Mouse (Mus musculus): Measurements from ENCODE around the gene Trim69.

Gene Trim69

DNA sequence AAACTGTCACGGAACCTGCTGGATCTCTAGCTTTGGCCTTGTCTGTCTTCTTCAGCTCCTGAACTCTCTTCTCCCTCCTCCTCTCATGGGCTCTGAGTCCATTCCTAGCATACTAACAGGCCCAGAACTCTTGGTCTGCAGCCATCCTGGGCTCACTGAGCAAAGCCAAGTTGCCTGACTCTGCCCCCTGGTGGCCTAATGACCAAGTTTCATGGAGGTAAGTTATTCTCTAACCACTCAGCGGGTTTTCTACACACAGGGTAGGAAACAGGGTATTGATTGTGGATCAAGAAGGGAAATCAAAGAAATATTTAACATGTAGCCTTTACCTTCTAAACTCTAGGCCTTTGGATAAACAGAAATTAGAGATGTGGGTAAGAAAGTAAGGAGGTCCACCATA lies at the start of gene Trim69:
Gene Trim69, plus strand, starts transcription at position 21 of the 400 bp plus-strand sequence.
- peak; percentile 76 to 80 for DNase-seq

DNA sequence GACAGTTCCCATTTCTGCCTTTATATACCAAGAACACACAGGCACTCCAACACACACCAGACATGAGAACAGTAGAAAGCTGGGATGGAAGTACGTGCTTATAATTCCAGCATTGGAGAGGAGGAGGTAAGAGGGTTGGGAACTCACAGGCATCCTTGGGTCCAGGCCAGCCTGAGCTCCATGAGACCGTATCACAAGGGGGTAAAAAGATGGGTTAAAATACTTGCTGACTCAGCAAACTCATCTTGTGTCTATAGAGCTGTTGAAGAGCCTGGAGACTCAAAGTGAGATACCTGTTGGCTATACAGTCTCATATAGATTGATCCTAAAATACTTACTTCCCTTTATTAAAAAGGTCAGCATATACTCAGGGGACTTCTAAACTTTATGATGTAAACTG lies 43.6 kb upstream of the Trim69 start:
- no peak for DNase-seq

DNA sequence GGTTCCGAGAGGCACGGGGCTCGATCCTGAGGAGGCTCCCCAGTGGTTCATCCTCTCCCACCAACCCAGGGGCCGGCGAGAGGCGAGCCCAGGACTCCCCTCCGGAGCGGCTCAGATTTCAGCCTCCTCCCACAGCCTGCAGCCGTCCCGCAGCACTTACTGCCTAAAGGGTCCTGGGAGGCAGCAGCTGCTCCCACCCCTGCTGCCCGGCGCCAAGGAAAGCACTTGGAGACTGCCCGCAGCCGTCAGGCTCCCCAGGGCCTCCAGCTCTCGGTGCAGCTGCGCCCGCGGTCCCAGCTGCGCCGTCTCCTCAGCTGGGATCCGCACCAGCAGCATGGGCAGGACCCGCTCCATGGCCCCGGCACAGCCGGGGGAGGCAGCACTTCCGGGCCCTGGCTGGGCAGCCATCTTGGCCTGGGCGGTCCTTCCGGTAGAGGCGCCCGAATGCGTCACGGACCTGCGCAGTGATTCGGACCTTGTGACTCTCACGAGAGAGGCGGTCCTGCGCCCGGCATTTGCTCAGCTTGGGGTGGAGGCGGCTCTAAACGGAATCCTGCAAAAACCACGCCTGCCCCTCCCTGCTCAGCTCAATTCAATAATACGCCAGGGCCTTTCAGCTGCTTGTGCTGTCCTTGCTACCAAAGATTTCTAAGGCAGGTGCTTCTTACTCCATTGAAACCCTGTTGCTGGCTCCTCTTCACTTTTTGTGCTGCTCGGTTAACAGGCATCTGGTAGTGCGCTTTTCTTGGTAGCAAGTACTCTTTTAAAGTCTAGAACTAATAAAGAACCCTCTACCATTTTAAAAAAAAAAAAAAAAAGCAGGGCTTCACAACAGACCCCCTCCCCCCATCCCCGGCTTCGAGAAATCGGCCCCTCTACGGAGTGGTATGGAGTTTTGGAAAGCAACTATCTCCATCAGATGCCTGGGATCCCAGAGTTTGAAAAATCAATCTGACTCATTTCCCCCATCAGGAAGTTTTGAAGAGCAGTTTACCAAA lies 42.2 kb upstream of the Trim69 start, which contains the start of gene Spg11:
Gene Spg11, minus strand, starts transcription at position 426 of the 998 bp plus-strand sequence.
- DNase-seq, result peak; percentile 96 to 98

DNA sequence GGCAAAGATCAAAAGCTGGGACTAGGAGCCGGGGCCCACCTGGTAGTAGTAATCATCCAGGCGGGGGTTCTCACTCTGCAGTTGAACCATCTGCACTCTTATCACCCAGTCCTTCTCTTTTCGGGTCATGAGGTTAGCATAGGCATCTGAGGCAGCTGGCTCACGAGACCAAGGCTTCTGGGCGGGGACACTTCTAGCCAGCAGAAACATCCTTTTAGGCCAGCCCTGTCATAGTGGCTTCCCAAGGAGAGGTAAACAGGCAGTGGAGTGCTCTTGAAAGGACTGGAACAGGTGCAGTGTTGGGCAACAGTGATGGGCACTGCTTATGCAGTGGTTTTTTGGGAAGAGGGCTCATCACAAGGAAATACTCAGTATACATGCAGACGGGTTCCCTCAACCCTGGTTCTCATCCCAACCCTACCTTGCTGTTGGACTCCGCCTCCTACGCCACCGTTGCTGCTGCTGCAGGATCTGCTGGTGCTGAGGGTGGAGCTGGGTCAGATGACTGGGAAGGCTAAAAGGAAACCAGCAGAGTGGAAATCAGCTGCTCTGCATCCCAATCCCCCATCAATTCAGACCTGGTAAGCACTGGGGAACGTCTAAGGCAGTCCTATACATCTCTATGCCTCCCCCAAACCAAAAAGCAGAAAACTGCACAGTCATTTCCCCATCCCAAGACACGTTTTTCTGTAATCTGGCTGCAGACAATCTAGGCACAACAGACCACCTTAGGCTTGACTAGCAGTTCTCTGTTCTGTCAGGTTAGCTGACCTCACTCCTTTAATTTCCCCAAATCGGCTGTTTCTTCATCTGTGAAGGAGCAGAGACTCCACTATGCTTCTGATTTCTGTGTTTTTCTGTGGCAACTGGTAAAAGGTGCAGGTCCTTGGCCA lies 34.6 kb upstream of the Trim69 start:
- peak; percentile 37 to 58 for DNase-seq

DNA sequence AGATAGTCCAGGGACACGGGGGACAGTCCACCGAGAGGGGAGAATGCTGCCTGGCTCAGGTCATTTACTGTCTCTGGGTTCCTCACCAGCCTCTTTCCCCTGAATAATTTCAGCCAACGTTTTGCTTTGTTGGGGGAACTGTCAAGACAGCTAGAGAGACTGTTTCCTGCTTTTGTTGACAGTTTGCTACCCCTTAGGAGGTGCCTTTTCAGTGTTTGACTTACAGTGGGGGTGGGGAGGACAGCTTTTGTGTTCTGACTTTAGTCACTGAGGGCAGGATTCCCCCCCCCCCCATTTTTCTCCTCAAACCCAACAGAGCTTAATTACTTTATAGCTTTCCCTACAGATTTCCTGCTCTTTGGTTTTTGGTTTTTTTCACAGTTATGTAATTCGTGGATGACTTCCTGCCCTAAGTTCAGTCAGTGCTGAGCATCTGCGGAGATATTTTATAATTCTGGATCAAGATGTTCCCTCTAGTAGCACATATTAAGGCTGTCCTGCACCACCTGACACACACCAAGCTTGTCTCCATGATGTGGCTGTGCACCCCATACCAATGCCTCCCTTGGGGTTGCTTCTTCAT lies 33.6 kb upstream of the Trim69 start:
- peak in 1 of 2 experiments; percentile 16 for DNase-seq

DNA sequence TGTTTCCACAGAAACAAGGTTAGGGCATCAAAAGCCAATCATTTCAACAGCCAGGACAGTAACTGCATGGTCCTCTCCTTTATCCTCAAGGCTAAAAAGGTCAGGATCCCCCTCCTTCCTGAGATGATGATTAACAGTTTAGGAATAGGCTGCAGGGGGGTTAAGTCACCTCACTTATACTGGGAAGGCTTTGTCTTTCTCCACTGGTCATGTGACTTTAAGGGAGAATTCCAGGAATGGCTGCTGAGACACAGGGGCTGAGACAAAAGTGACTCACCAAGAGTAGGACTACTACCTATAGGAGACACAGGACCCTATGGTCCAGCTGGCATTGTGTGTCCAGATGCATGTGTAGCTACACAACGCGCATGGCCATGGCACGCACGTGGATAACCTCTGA lies 32.9 kb upstream of the Trim69 start:
- no peak for DNase-seq

DNA sequence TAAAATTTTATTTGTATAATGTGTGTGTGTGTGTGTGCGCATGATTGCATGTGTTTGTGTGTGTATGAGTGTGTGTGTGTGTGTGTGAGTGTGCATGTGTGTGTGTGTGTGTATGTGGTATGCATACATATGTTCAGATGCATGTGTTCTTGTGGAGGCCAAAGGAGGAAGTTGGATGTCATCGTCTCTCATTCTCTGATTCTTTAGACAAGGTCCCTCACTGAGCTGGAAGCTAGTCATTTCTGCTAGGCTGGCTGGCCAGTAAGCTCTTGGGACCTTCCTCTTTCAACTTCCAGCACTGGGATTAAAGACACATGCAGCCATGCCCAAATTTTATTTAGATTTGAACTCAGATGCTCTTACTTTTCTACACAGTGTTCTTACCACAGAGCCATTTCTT lies 28.4 kb upstream of the Trim69 start:
- DNase-seq, result no peak

DNA sequence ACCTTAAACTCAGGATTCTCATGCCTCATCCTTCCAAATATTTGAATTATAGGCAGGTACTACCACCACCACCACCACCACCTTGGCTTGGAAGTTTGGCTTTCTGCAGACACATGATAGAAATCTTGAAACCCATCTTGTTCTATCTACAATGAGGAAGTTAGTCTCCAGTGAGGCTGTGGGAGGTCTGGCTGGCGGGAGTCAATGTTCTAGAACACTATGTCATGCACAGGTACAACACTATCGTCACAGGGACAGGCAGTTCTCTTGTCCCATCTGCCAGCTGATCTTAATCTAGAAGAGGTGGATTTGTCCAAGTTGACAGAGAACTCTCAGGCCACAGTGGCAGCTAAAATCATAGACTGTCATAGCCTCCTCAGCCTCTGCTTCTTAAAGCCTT lies 27.9 kb upstream of the Trim69 start:
- DNase-seq, result no peak

DNA sequence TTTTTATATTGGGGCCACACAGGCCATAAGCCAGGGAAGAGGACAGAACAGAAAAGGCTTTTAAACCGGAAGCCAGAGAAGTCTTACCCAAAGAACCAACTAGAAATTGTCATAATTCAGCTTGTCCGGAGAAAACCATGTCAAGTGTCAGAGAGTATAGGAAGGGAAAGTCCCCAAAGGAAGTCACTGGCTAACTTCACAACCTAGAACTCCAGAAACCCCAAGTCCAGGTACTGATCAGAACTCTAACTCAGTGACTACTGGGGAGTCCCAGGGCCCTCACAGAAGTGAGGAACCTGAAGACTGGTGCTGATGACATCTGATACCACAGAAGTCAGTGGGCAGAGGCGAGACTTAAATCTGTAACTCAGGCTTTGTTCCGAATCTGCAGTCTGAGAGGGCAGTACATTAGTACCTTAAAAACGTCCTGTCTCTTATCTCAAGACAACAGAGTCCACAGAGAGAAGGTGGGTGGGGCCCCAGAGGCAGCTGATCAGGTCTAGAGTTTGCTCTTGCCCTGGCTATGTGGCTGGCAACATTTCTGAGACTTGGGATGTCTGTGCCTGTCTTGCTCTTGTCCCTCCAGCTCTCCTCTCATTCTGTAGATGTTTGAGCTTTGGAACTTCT lies 22.5 kb upstream of the Trim69 start:
- DNase-seq, result no peak

DNA sequence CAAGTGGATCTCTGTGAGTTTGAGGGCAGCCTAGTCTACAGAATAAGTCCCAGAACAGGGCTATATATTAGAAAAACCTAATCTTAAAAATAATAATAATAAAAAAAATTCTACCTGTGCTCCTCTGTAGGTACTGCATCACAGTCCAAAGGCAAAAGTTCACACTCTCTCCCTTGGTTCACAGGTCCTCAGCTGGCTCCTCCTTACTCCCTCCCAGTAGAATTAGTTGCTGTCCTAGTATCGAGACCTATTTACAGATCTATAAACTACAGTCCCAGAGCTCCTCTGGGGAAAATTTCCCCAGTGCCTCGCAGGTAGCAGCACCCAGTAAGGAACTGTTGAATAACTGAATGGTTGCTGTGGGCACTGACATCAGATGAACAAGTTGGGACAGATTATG lies 19.7 kb upstream of the Trim69 start:
- no peak for DNase-seq

DNA sequence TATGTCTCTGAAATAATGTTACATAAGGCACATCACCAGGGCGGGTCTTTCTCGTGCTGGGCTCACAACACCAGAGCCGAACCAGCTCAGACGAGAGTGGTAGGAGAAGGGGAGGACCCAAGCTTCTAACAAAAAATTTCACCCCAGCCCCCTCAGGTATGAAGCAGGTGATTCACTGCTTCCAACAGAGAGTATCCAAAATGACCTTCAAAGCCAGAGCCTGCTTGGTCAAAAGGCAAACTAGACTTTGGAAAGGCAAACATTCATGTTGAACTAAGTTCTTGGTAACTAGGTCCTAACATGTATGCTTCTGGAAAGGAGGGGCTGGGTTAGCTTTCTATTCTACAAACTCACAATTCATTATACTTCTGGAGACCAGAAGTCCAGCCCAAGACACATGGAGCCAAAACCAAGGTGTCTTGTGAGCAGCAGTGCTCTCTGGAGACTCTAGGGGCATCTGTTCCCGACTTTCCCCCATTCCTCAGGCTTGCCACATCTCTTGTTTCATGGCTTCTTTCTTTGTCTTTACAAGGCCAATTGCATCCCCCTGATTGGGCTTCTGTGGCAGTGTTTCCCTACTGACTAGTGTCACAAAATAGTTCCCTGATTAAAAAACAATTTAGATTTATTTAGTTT lies 19.1 kb upstream of the Trim69 start:
- DNase-seq, result no peak

DNA sequence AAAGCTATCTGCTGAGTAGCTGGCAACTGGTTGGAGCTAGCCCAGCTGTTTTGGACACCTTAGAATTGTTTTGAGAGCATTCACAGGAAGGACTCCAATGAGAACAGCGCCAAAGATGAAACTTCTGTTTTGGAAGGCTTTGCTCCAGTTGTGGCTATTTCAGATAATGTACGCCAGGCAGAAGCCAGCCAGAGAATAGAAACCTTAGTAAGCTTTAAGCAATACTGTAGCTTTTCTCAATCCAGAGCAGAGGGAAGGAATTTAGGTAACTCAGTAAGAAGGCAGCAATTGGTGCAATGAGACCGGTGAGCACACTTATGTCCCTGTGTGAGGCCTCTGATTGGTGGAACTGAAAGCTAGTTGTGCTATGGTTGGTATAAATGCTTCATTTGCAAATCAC lies 17.4 kb upstream of the Trim69 start:
- no peak for DNase-seq

DNA sequence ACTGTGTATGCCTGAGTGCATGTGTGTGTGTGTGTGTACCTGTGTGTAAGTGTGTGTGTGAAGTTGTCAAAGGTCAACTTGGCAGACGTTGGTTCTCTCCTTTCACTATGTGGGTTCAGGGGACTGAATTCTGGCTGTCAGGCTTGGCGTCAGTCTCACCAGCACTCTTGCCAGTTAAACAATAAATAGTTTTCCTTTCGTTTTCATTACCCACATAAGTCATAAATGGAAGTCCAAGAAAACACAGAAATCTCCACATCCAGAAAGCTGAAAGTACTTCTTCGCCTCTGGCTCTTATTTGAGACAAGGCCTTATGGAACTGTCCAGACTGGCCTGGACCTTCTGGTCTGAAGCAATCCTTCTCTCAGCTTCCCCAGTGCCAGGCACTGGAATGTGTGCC lies 14.7 kb upstream of the Trim69 start:
- DNase-seq, result no peak

DNA sequence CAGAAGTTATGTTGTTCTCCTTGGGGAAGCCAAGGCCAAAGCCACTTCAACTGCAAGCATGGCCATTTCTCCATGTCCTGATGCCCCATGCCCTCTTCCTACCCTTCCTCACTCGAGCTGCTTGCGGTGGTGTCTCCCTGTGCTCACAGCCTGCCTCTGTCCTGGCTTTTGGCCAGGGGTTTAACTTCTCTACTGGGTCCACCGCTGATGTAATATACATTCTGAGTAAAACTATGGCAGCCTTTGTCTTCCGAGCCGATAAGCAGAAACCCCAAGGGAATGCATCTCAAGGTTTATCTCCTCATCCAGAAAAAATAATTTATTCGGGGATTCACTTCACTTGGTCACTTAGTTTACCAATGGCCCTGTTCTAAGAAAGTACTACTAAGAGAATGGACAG lies 13.8 kb upstream of the Trim69 start:
- DNase-seq, result no peak

DNA sequence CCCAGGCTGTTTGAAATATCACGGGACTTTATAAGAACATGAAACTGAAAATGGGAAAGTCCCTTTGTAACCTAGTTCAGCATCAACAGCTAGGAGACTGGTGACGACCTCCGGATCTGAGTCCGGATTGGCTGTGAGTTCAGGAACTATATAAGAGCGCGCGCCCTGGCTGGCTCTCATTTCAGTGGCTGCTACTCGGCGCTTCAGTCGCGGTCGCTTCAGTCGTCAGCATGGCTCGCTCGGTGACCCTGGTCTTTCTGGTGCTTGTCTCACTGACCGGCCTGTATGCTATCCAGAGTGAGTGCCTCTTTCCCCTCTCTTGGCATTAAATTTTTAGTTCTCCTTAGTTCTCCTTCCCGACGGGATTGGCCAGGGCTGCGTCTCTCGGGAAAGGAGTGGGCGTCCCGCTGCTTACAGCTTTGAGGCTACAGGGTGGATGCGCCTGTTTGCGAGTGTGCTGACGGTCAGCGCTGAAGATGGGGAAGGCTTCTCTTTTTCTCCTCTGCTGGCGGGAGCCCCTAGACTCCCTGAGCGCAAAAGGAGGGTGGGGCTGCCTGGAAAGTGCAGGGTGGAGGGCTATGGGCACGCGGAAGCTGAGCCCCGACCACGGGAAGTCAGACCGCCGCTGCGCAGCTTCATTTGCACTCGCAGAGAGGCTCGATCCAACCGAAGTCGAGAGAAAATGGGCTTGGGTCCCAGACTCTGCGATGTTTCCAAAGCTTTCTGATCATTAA lies 12.8 kb upstream of the Trim69 start, which contains the start of gene B2m:
Gene B2m, plus strand, starts transcription at position 179 of the 734 bp plus-strand sequence.
- DNase-seq, result peak; percentile 91 to 93

DNA sequence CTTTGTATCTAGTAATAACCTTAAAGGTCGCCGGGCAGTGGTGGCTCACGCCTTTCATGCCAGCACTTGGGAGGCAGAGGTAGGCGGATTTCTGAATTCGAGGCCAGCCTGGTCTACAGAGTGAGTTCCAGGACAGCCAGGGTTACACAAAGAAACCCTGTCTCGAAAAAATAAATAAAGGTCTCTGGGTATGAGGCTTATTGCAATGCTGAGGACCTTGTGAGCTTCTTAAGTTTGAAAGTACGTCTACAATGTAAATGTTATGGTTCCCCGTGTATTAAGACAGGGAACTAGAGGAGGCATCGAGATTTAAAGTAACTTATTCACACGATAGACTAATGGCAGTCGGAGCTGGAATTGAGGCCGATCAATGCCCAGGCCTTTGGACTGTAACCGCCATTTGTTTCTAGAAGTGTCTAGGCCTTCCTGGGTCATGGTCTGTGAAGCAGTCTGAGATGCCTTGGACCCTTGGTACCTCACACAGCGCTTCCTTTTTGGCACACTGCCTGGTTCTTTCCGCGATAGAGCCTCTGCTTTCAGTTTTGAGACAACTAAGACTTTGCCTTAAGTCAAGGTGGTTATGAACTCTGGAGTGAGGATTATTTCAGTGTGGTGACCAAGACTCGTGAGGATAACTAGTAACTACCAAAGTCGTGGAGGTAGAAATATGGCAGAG lies 12.1 kb upstream of the Trim69 start:
- DNase-seq, result peak; percentile 62

DNA sequence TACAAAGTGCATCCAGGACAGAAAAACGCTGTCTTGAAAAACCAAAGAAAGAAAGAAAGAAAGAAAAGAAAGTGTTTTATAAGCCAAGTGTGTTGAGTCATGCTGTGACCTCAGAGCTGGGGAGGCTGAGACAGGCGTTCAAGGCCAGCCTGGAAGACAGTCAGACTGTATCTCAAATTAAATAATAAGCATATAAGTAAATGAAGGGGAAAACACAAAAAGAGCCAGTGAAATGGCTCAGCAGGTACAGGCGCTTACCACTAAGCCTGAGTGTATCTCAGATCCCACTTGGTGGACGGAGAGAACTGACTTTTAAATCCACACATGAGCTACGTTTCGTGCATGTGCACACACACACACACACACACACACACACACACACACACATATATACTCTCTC lies 11.2 kb upstream of the Trim69 start:
- DNase-seq, result no peak

DNA sequence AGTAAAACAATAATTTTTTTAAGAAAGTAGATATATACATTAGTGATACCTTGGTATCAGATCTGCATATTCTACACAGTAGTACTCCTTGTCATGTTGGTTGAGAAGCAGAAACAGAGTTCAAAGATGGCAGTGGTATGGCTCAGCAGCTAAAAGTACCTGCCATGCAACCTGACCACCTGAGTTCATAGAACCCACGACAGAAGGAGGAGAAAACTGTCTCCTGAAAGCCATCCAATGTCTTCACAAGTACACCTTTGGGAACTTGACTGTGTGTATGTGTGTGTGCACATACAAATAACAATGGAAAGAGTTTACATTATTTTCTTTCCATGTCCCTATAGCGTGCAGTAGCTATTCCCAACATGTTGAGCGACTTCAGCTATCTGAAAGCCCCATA lies 10.8 kb upstream of the Trim69 start:
- DNase-seq, result no peak

DNA sequence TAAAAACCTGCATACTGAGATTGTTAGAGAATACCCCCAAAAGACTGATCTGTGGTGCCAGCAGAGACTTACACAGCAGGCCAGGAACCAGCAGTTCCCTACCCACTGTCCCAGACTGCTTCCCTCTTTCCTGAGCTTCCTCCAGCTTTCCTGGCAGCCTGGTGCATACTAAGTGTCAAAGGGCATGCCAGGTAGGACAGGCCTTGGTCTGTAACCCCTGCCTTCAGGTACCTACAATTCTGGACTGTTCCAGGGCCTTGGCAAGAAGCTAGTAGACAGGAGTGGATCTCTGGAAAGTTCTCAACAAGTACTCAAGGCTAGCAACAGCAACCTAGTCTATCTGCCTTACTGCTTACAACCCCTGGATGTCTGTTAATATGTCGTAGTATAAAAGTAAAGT lies 9.3 kb upstream of the Trim69 start:
- no peak for DNase-seq

DNA sequence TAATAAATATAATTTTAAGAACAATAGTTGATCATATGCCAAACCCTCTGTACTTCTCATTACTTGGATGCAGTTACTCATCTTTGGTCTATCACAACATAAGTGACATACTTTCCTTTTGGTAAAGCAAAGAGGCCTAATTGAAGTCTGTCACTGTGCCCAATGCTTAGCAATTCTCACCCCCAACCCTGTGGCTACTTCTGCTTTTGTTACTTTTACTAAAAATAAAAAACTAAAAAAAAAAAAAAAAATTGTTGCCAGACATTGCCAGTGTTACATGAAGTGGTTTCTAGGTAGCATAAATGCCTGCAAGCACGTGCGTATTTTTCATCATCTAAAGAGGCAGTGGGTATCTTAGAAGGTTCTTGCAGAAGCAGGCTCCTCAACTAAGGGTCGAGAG lies 7.7 kb upstream of the Trim69 start:
- DNase-seq, result no peak

Data from thymus, postnatal 36 days (tissue).